Mouse (Mus musculus) testis, postnatal 14 days (tissue): Measurements from ENCODE around the gene Mfap5.
"Not testable (repeated sequence)": the region's sequence is repeated elsewhere in the genome, so short reads cannot be mapped to it uniquely, and the experiment has no call there.

ENCODE experiments used
- DNase-seq: peaks from one replicate; pipeline ENCODE4 v3.0.0; 2021; ENCODE audit warnings: low spot score

Mfap5 gene

GRCm38 (mm10) chr6:122512914-122513878 is 7.6 kb downstream of the Mfap5 start:
- no peak for DNase-seq

DNA sequence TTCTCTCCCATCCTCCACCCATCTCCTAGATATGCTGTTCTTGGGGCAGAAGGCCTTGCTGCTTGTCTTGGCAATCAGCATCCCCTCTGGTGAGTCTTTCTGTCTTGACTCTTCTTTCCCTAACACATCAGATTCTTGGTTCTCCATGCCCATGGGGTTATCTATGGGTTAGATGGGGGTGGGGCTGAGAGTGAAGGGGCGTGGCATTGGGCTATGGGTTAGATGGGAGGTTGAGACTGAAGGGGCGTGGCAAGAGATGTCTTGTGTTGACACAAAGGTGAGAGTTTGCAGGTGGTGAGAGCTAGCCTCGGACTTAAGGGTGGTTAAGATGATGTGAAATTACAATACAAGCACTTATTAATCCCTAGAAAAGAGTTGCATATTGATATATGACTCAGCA is 8.7 kb downstream of the Mfap5 start:
- DNase-seq, result no peak

DNA sequence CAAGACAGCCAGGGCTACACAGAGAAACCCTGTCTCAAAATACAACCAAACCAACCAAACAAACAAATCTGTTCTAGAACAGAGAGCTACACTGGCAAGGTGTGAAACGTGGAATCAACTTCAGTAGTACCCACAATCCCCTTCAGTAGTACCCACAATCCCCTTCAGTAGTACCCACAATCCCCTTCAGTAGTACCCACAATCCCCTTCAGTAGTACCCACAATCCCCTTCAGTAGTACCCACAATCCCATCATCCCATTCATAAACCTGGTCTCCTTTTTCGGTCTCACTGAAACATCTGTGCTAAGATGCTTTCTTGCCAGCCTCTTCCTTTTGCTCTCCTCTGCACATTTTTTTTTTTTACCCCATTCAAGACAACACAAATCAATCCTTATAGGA is 10.1 kb downstream of the Mfap5 start:
- DNase-seq, result not testable (repeated sequence)

DNA sequence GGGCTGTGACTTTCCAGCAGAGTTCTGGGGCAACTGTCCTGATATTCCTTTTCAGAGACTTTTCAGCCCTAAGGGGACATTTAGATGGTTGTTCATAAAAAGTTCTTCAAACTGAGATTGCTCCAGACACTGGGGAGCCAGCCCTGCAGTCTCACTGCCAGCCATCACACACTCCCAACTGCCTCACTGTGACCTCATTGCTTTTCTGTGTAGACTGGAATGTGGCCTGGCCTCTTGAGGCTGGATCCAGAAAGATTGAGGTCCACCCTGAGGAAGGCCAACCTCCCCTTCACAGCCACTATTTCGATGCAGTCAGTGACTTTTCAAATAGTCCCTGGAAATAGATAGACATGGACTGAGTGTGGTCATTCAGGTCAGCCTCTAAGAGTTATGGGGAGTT is 12.0 kb downstream of the Mfap5 start:
- DNase-seq, result no peak

DNA sequence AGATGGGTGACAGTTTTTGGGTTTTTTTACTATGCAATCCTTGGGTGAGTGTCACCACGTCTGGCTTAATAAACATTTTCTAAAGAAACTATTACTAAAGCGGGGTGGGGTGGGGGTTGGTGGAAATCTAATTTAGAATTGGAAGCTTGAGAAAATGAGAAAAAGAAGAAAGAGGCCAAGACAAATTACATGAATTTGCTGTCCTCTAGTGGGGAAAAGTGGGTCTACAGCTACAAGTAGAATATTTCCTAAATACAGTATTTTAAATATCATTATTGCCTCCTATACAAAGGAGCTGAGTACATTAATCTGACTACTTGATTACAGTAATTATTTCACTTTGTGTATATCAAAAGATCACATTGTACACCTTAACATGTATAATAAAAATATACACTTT is 13.7 kb downstream of the Mfap5 start:
- no peak for DNase-seq

DNA sequence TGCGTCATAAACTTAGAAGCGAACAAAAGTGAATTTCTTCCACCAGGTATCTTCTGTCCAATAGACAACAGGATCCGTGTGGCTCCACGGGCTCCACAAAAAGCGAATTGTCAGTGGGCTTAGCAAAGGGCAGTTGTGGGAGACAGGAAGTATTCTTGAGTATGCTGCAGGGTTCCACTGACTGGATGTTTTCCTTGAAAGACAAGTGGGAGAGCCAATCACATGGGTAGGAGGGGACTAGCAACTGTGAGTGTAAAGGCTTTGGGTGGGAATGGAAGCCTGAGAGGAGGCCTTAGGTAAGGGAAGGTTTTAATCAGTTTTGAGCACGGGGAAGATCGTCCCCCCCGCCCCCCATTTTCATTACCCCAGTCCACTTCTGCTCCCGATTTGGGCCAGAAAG is 16.9 kb downstream of the Mfap5 start:
- DNase-seq, result peak; percentile 83

- no peak for DNase-seq
These were observed 17.6 kb downstream of the Mfap5 start for GRCm38 (mm10) chr6:122523289-122523688.

GRCm38 (mm10) chr6:122527596-122527995 is 22.0 kb downstream of the Mfap5 start:
- no peak for DNase-seq

- DNase-seq, result no peak
These were observed 22.5 kb downstream of the Mfap5 start for GRCm38 (mm10) chr6:122528136-122528535.

GRCm38 (mm10) chr6:122531466-122532174 is 26.0 kb downstream of the Mfap5 start:
- DNase-seq, result no peak

DNA sequence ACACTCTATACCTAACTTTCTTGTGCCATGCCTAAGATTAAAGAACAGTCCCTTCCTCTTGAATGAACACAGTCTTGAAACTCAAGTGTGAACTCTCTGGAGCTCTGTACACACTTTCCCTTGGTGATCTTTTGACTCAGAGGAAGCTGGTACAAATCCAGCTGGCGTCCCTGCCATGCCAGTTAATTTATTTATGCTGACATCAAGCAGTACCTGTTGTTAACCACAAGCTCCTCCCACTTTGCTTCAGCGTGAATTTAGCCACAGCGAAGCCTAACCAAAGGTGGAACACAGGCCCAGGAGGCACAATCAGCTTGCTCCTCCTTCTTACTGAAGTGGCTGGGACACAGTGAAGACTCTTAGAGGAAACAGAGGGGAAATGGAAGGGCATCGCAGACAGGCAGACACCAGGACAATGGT is 27.2 kb downstream of the Mfap5 start:
- DNase-seq, result no peak

DNA sequence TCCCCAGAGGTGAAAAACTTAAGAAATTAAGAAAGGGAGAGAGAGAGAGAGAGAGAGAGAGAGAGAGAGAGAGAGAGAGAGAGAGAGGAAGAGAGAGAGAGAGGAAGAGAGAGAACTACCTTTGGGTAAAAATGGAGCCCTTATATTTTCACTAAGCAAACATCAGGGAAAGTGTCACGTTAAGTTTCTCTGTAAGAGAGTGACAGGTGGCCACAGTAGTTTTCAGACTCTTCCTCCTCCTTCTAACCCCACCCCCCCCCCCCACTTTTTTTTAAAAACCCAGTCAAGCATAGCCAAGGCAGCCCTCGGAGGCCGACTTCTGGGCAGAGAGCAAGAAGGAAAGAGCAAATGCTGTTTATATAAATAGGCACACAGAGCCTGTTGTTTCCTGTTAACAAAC is 28.4 kb downstream of the Mfap5 start:
- no peak for DNase-seq

- no peak for DNase-seq
These were observed 33.9 kb downstream of the Mfap5 start for GRCm38 (mm10) chr6:122539564-122539963.

GRCm38 (mm10) chr6:122542459-122542858 is 36.8 kb downstream of the Mfap5 start:
- not testable (repeated sequence) for DNase-seq

- no peak for DNase-seq
These were observed 37.9 kb downstream of the Mfap5 start for GRCm38 (mm10) chr6:122543574-122543973.

- no peak for DNase-seq
These were observed 39.0 kb downstream of the Mfap5 start for GRCm38 (mm10) chr6:122544672-122545071.

DNA sequence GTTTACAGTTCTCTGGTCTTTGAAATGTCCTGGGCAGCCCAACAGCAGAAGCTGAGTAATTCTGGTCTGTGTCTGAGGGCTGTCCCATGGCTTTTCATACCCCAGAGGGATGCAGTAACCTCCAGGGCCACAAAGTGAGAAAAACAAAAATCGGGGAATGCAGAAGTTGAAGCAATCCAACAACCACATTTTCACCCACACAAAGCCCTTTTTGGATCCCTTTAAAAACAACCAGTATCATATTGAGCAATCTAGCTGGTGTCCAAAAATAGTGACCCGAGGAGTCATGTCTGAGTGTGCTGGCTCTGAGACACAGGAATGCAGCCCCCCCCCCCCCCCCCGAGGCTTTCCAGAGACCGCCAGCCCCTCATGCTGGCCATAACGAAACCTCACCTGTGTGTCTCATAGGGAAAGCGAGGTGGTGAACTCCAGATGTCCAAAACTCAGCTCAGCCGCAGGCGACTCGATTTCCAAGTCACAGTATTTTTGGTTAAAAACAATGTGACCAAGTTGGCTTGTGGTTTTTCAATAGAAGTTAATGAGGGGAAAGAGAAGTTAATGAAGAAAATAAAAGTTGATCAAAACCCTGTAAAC is 39.7 kb downstream of the Mfap5 start:
- no peak for DNase-seq

- DNase-seq, result no peak
These were observed 40.3 kb downstream of the Mfap5 start for GRCm38 (mm10) chr6:122545948-122546347.

GRCm38 (mm10) chr6:122553606-122554005 is 48.0 kb downstream of the Mfap5 start, which contains the start of gene Aicda:
Gene Aicda, plus strand, starts transcription at chr6:122553801.
- DNase-seq, result no peak

DNA sequence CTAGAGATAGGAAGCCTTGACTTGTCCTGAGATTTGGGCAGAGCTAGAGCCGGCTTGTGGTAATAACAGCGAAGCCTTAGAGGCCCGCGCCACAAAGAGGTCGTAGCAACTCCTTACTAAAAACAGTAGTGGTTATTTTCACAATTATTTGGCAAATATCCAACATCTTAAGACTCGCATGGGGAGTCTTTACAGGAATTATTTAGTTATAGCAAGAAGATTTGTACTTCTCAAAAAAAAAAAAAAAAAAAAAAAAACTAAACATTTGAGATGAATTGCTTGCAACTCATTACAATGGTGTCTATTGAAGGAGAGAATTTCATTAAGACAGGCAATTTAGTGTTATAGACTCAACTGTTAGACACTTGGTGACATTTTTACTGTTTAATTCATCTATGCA is 48.5 kb downstream of the Mfap5 start:
- DNase-seq, result no peak

- no peak for DNase-seq
These were observed 49.6 kb downstream of the Mfap5 start for GRCm38 (mm10) chr6:122555266-122555665.

GRCm38 (mm10) chr6:122556959-122557561 is 51.4 kb downstream of the Mfap5 start:
- peak; percentile 42 for DNase-seq
